Comparison of ENCODE assay signal across 9 mouse cellular contexts in genomic region chr14:34219295-34219694, GRCm38 (mm10). TPM values are rescaled to one million over a fixed set of nuclear protein-coding genes. Genes with fewer than 3 reads are reported as not detected.
A peak's percentile ranks its signal among the peaks of the same experiment; 100 is the strongest.
DNase-seq lines count a peak whose midpoint lies in the region; ATAC-seq and TF ChIP-seq lines count a peak whose summit lies in the region.
"Had no signal": no experiment of that assay in that cellular context is flagged by ENCODE, and none has a peak within 500 bp of the region (broad histone marks: within the 10 kb centered on the region; RNA-seq: fewer than 3 reads in every experiment).

TSS of gene Syt15 (plus strand) at chr14:34219595.

- no peak for TF ChIP-seq EP300 in ES-Bruce4 (IDR thresholded peaks at IDR 0.05; ENCODE audit: insufficient read depth, low read depth, low read length)

- no peak within 1 kb of the TSS for H3K27ac ChIP-seq in heart, embryonic 12.5 days (ENCODE audit: poor library complexity, severe bottlenecking)
- no peak within 1 kb of the TSS for H3K27ac ChIP-seq in ES-Bruce4 (ENCODE audit: insufficient read depth, low read length)
- H3K27ac ChIP-seq in hindbrain, embryonic 12.5 days, result no peak within 1 kb of the TSS
- no peak within 1 kb of the TSS for H3K27ac ChIP-seq in liver, embryonic 16.5 days (ENCODE audit: low read length)

- no peak for DNase-seq in heart, postnatal 4 days
- DNase-seq in embryo, embryonic 11 days, result no peak
- DNase-seq in frontal cortex, postnatal 25 days (ENCODE audit: low spot score in 2 of 2), result no peak
- no peak for DNase-seq in gastrocnemius, postnatal 36 days

- no peak for TF ChIP-seq CTCF in ES-Bruce4 (IDR thresholded peaks at IDR 0.05; ENCODE audit: low read depth, low read length)

- no peaks in the 10 kb centered on the region for H3K9me3 ChIP-seq in heart, embryonic 12.5 days (replicated peaks)
- no peaks in the 10 kb centered on the region for H3K9me3 ChIP-seq in ES-Bruce4 (replicated peaks; ENCODE audit: control insufficient read depth, insufficient read depth, low read length, poor library complexity, severe bottlenecking)
- H3K9me3 ChIP-seq in hindbrain, embryonic 12.5 days (replicated peaks), result no peaks in the 10 kb centered on the region
- no peaks in the 10 kb centered on the region for H3K9me3 ChIP-seq in liver, embryonic 16.5 days (replicated peaks; ENCODE audit: control insufficient read depth, low read length)

- no peak for ATAC-seq in heart, embryonic 12.5 days (ENCODE audit: insufficient number of reproducible peaks, low FRiP score)
- no peak for ATAC-seq in hindbrain, embryonic 12.5 days (ENCODE audit: low FRiP score)
- no peak for ATAC-seq in liver, embryonic 16.5 days (ENCODE audit: low read depth)

- no peak for TF ChIP-seq POLR2A in ES-Bruce4 (IDR thresholded peaks at IDR 0.05; ENCODE audit: insufficient read depth, low read length)

- WGBS in heart, embryonic 12.5 days, result 49% methylated on average over 6 of the region's 6 CpGs
- WGBS in hindbrain, embryonic 12.5 days, result 73% methylated on average over 6 of the region's 6 CpGs
- 48% methylated on average over 6 of the region's 6 CpGs for WGBS in liver, embryonic 16.5 days (ENCODE audit: insufficient replicate concordance)

- H3K27me3 ChIP-seq in heart, embryonic 12.5 days (replicated peaks), result peaks cover 54% of the 10 kb centered on the region
- no peaks in the 10 kb centered on the region; the same call in 1 of the 2 replicates for H3K27me3 ChIP-seq in ES-Bruce4 (ENCODE audit: control insufficient read depth, insufficient read depth, low read length, poor library complexity, severe bottlenecking)
- peaks cover 31% of the 10 kb centered on the region for H3K27me3 ChIP-seq in hindbrain, embryonic 12.5 days
- H3K27me3 ChIP-seq in liver, embryonic 16.5 days (ENCODE audit: control insufficient read depth, insufficient read depth, low read depth, low read length), result peaks cover 13% of the 10 kb centered on the region

- peak within 1 kb of the TSS; percentile 80 for H3K4me2 ChIP-seq in heart, embryonic 12.5 days
- peak within 1 kb of the TSS; percentile 49 for H3K4me2 ChIP-seq in hindbrain, embryonic 12.5 days (replicated peaks)
- H3K4me2 ChIP-seq in liver, embryonic 16.5 days (ENCODE audit: low read depth, low read length), result peak within 1 kb of the TSS; percentile 53

- H3K4me1 ChIP-seq in heart, embryonic 12.5 days (replicated peaks), result peaks cover 8% of the 10 kb centered on the region
- peaks cover 2% of the 10 kb centered on the region for H3K4me1 ChIP-seq in ES-Bruce4 (ENCODE audit: control insufficient read depth, insufficient read depth, low read length)
- peaks cover 4% of the 10 kb centered on the region; the same call in 1 of the 2 replicates for H3K4me1 ChIP-seq in hindbrain, embryonic 12.5 days
- H3K4me1 ChIP-seq in liver, embryonic 16.5 days (ENCODE audit: control insufficient read depth, low read depth, low read length), result no peaks in the 10 kb centered on the region

- peak within 1 kb of the TSS; percentile 45 for H3K4me3 ChIP-seq in heart, embryonic 12.5 days
- peak within 1 kb of the TSS; percentile 57 for H3K4me3 ChIP-seq in ES-Bruce4 (ENCODE audit: low read depth, low read length)
- H3K4me3 ChIP-seq in hindbrain, embryonic 12.5 days, result peak within 1 kb of the TSS; percentile 19; the same call in 1 of the 2 replicates
- H3K4me3 ChIP-seq in liver, embryonic 16.5 days (ENCODE audit: low read depth, low read length), result peak within 1 kb of the TSS; percentile 33

- intact Hi-C loops in gastrocnemius, postnatal 36 days (cut with DNase I), result no loop called here

- H3K9ac ChIP-seq in heart, embryonic 12.5 days, result peak within 1 kb of the TSS; percentile 60; the same call in 1 of the 2 replicates
- peak within 1 kb of the TSS; percentile 22 for H3K9ac ChIP-seq in ES-Bruce4 (ENCODE audit: low read depth, poor library complexity, severe bottlenecking)
- H3K9ac ChIP-seq in hindbrain, embryonic 12.5 days, result no peak within 1 kb of the TSS
- H3K9ac ChIP-seq in liver, embryonic 16.5 days (ENCODE audit: low read depth, low read length), result no peak within 1 kb of the TSS

- H3K36me3 ChIP-seq in heart, embryonic 12.5 days, result no peaks in the 10 kb centered on the region
- no peaks in the 10 kb centered on the region for H3K36me3 ChIP-seq in ES-Bruce4 (ENCODE audit: control insufficient read depth, insufficient read depth, low read length, poor library complexity, severe bottlenecking)
- no peaks in the 10 kb centered on the region for H3K36me3 ChIP-seq in hindbrain, embryonic 12.5 days
- H3K36me3 ChIP-seq in liver, embryonic 16.5 days (ENCODE audit: control insufficient read depth, insufficient read depth), result no peaks in the 10 kb centered on the region

RNA-seq across cellular contexts. Expression of gene Syt15, which starts in this region (rescaled TPM):
- 0.26 and 0.72 TPM in 2 replicates for polyA plus RNA-seq in heart, embryonic 12.5 days (2016; fragmentation: Nextera tagmentation; extraction: Ambion mirVana)
- 1 to 10 TPM; 1.1 to 1.2 TPM for total RNA-seq in heart, postnatal 4 days (2021)
- 0.31 TPM in 1 of 2 replicates, not detected in the other for polyA plus RNA-seq in ES-Bruce4 (2011; ENCODE audit: insufficient read depth, insufficient read length, low read depth, missing spikeins)
- polyA plus RNA-seq in hindbrain, embryonic 12.5 days (2016; fragmentation: Nextera tagmentation; extraction: Ambion mirVana), result 0.36 and 0.59 TPM in 2 replicates
- polyA plus RNA-seq in liver, embryonic 16.5 days (2015; fragmentation: Nextera tagmentation; extraction: Ambion mirVana), result 0.57 and 0.63 TPM in 2 replicates
- total RNA-seq in gastrocnemius, postnatal 36 days (2021), result under 1 TPM; 0.36 to 0.57 TPM
- total RNA-seq: megakaryocyte-erythroid progenitor cell, adult 5-6 weeks had no signal

Comparison
In these comparisons a context has a peak if more than half of its experiments do, and no peak if none do; other contexts are left out.
1. H3K9ac ChIP-seq: peak in heart, embryonic 12.5 days (single experiment) and ES-Bruce4 (single experiment); none in hindbrain, embryonic 12.5 days (single experiment) and liver, embryonic 16.5 days (single experiment).
2. Peak in every context shown above with its lines, with median percentiles within 50 percentile points of each other: H3K4me2 ChIP-seq and H3K4me3 ChIP-seq.